Mouse (Mus musculus) layer of hippocampus, postnatal 36 days (tissue): ENCODE measurements at regions not wholly inside any gene's neighbourhood (a gene's known extent, or its start where the extent isn't known, plus 50 kb on each side); places are given as distances from the start of the nearest gene placed in this dataset.
"Not testable (repeated sequence)": the region's sequence is repeated elsewhere in the genome, so short reads cannot be mapped to it uniquely, and the experiment has no call there.

Experiments used
- DNase-seq, 2 experiments: peaks; one replicate each; pipeline ENCODE4 v3.0.0; 2022

- DNase-seq: no peak
Observed at GRCm38 (mm10) chr14:66584699-66585098, 575.7 kb upstream of the Gulo start.

GRCm38 (mm10) chr14:66579904-66580492 lies 571.0 kb upstream of the Gulo start:
- no peak for DNase-seq

DNA sequence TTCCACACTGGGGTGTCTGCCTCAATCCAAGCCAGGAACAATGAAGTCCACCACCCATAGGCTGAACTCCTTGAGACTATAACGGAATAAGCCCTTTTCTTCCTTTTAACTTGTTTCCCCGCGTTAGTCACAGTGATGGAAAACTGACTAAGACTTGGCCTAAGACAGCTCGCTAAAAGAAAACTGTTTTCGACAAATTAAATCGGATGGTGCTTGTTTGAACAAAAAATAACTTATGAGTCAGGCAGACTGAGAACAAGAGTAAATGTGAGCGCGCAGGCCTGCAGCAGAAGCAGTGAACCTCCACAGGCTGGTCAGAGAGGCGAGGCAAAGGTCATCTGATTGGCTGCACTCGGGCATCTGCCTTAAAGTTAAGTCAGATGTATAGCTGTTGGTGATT lies 557.6 kb upstream of the Gulo start:
- no peak for DNase-seq

DNA sequence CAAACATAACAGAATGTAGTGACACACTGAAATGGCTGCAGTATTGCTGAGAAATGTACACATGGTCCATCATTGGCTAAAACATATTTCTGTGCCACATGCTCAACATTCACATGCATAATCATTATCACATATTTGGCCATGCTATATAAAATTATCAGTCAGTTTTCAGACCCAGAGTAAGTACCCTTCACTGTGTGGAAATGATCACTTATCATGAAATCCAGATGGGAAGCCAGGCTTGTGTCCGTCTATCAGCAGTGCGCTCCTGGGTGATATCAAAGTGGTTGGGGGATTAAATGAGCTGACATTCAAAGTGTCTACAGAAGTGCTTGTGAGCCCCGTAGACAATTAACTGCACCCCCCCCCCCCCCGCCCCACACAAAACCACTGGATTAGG lies 553.7 kb upstream of the Gulo start:
- no peak for DNase-seq

DNA sequence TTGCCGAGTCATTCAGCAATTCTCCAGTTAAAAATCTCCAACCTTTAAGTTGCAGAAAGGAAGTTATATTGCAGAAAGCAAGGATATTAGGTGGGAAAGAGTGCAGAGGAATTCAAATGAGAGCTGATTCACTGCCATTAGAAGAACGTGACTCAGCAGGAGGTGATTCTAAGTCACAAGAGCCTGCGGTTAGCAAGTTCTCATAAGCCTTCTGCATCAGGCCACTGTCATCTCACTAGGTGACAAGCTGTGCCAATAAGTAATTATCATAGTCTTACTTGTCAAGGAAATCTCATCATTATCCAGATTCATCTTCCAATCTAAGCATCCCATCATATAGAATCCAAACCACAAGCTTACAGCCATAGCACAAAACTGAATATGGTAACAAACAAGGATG lies 552.7 kb upstream of the Gulo start:
- DNase-seq: no peak

DNA sequence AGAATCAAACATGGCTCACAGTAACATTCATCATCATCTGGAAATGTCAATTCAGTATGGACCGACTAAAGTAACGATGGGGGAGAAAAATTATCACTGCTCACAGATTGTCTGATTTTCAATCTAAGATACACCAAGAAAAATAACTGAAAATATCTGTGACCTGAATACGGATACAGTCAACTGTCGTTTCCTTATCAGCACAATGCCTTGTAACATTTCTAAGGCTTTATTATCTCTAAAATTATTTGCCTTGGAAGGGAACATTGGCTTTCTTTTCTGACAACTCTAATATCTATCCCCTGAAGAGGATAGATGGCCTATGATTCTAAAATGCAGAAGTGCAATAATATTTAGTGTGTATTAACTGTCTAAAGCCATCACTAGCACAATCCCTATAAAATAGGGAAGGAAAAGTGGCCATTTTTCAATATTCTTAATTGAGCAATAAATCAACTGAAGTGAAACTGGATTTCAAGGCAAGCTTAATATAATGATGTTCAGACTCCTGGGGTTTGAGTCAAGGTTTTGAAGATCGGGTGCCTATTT lies 552.1 kb upstream of the Gulo start:
- no peak for DNase-seq

DNA sequence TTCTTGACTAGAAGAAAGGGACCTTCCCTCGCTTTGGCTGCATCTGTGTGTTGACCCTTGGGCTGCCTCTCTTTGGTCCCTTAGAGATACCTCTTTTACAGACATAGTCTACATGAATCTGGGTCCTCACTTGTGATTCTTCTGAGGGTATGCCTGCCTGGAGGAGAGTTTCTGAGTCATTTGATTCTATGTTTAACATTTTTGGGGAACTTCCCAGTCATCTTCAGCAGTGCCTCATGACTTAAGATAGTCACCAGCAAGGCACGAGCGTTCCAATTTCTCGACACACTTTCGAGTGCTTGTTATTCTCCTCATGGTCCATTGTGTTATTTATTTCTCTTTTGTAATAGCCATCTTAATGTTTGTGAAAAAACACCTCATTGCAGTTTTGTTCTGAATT lies 549.4 kb upstream of the Gulo start:
- DNase-seq: no peak

DNA sequence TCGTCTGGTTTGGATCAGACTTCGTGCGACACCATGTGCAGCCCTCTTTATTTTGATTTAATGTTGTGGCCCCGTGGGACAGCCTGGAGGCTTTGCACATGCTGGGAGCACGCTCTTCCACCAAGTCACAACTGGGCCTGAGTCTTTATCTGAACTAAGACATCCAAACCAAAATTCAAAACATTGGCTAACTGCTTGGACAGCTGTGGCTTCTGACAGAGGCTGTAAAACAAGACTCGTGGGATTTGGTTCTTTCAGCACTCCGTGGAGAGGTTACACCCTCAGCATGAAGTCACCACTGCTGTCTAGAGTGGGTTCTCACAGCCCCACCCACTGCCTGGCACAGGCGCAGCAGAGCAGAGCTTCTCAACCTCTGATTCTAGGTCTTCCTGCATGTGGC lies 548.6 kb upstream of the Gulo start:
- DNase-seq: no peak

GRCm38 (mm10) chr14:66538498-66538897 lies 529.5 kb upstream of the Gulo start:
- peak in 1 of 2 experiments; percentile 14 for DNase-seq

DNA sequence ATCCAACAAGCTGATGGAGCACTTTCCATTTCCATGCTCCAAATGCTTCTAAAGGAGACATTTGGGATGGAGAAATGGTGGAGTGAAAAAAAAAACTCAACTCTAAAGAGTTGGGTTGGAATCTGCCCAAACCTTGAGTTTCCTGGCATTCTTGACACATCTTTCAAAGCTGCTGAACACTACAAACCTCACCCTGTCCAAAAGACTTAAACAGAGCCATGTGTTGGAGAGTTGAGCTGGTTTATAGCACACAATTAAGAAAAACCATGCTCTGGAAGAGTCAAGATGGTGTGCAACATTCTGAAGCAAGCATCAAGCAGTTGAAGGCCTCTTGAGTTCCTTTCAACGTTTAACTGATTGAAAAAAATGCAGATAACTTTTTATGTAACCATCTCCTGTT lies 525.7 kb upstream of the Gulo start:
- DNase-seq: no peak

- no peak for DNase-seq
Observed at GRCm38 (mm10) chr14:66528135-66528534, 519.1 kb upstream of the Gulo start.

DNA sequence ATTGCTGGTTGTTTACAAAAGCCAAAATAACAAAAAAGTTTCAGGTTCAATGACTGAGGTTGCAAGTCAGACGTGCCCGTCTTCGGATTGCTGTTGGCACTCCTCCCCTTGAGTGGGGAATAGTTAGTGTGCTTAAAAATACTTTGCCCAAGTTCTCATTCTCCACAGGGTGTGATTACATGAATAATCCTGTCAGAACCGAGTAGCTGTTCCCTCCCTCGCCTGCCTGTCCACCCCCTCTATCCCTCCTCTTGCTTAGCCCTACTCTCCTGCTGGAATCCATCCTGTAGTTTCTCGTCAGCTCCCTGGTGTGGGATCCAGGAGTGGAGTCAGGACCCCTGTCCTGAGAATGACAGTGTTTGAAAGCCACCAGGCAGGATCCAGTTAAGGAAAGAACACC lies 518.1 kb upstream of the Gulo start:
- no peak for DNase-seq

GRCm38 (mm10) chr14:66522856-66523400 lies 513.9 kb upstream of the Gulo start:
- peak; percentile 30 to 47 for DNase-seq

GRCm38 (mm10) chr14:66521836-66522629 lies 513.0 kb upstream of the Gulo start:
- DNase-seq: no peak

- DNase-seq: no peak
Observed at GRCm38 (mm10) chr14:66516770-66517169, 507.8 kb upstream of the Gulo start.

DNA sequence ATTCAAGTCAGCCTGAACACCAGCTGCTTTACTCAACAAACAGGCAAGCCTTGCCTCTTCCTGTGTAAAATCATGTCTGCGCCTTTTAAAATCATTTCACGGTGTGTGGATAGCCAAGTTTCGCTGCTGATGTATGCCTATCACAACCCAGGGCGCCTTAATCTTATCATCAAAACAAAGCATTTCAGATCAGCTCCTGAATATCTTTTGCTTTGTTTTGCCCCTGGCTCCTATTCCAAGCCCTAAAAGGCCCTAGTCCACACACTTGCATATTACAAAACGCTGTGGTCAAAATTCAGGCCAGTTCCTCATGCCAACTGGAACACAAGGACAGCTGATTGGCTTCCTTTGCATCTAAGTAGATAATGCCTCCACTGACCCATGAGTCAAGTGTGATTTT lies 501.7 kb upstream of the Gulo start:
- DNase-seq: no peak

DNA sequence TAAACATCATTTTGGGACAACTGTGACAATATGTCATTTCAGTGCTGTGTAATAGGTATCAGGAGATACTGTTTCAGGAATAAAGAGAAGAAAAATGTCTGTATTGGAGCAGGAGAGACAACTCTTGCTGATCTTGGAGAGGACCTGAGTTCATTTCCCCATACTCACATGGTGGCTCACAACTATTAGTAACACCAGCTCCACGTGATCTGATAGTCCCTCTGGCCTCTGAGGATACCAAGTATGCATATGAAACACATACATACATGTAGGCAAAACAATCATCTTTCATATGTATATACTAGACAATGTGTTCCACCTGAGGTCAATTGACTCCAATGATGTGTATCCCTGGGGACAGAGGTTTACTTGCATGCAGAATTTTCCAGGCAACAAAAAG lies 501.2 kb upstream of the Gulo start:
- DNase-seq: no peak

DNA sequence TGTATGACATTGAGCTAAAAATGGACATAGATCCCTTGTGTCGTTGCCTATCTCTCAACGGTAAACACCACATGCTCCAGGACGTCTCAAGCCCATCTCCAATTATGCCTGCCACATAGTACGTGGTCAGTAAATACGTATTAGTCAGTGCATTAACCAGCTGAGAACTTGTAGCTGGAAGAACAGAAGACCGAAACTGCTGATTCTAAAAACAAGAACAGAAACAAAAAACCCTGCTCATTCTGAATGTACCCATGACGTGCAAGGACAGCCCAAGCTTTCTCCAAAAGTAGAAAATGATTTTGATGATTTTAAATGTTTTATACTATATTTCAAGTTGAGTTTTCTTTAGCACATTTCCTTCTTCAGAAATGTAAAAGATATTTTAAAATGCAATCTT lies 500.7 kb upstream of the Gulo start:
- DNase-seq: no peak

- no peak for DNase-seq
Observed at GRCm38 (mm10) chr14:66501995-66502394, 493.0 kb upstream of the Gulo start.

DNA sequence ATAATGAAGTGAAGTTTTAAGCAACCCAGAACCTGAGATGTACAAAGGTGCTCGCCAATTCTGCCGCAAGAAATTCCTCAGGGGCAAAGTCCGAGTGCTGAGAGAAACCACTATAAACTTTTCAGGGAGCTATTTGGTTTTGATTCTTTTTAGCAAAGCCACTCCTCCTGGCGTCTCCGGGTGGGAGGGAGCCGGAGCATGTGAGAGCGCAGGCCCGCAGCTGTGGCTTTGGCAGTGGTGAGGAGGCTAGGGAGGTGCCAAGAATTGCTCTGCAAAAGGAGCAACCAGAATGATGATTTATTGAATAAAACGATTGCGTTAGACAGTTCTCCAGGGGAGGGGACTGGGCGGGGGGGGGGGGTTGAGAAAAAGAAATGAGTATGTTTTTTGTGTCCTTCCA lies 490.9 kb upstream of the Gulo start:
- DNase-seq: peak; percentile 76 to 79

GRCm38 (mm10) chr14:66495146-66495545 lies 486.1 kb upstream of the Gulo start:
- no peak for DNase-seq

DNA sequence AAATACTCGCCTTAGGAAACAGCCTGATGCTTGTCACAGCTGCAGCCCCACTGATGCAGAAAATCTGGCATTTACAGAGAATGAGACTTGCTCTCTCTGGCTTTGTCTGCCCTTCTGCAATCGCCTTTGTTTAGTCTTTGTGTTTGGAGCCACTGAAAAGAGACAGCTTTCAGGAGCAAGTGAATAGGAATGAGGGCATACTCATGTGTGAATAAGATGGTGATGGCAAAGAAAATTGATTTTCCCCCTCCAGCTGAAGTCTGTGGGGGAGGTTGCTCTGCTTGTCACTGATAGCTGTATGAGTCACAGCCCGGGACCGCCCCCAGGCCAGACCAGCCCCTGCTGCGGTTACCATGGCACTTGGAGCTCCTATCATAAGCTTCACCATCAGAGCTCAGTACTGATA lies 485.5 kb upstream of the Gulo start:
- peak; percentile 85 to 88 for DNase-seq

DNA sequence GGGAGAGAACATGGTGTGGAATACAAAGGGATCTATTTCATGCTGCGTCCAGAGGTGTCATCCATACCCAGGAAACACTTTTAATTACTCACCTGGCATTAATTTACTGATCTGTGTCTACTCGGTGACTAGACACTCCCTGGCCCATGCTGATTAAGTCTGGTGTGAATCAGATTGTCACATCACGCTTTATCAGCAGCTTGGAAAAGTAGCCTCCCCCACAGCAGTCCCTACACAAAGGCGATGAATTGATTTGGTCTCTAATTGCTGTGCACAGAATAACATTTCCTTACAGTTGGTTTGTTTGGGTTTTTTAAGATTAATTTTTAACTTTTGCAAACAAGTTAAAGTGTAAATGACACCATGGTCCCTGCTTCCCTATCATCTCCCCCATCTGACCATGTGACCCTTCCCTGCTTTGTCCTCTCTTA lies 484.7 kb upstream of the Gulo start:
- DNase-seq: no peak

DNA sequence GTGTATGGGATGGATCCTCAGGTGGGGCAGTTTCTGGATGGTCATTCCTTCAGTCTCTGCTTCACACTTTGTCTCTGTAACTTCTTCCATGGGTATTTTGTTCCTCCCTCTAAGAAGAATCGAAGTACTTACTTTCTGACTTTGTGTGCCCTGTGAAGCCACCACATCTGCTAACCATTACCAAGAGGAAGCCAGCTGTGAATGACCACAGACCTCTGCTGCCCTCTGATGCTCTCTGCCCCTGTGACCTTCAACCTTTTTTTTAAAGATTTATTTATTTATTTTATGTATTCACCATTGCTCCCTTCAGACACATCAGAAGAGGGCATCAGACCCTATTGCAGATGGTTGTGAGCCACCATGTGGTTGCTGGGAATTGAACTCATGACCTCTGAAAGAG lies 475.7 kb upstream of the Gulo start:
- not testable (repeated sequence) for DNase-seq
